Mouse (Mus musculus) midbrain, postnatal 0 days (tissue): ENCODE measurements around the gene Tmem132c. TPM values are rescaled to one million over a fixed set of nuclear protein-coding genes. Genes with fewer than 3 reads are reported as not detected.

Experiments used
- ATAC-seq: fragments of 200-750 bp; cut with Nextera tagmentation; 2 replicates; pipeline ENCODE4 v1.8.0; 2017; ENCODE audit warnings: moderate number of reproducible peaks, mild to moderate bottlenecking, moderate TSS enrichment, moderate library complexity; ENCODE audit not compliant: low FRiP score
- DNase-seq: peaks from one replicate; pipeline ENCODE4 v3.0.0-alpha.2; 2015; ENCODE audit warnings: low spot score
- H3K27ac ChIP-seq: fragments of 300-500 bp; sonication (generic); 2 replicates; pipeline ENCODE4 v1.5.1; 2014; ENCODE audit warnings: low read depth, mild to moderate bottlenecking, low read length, mixed read lengths
- H3K27me3 ChIP-seq: fragments of 300-500 bp; sonication (generic); 2 replicates; pipeline ENCODE4 v1.6.1; 2014; ENCODE audit warnings: low read length, control low read depth, mixed read lengths; ENCODE audit not compliant: insufficient read depth
- H3K36me3 ChIP-seq: fragments of 300-500 bp; sonication (generic); 2 replicates; pipeline ENCODE4 v1.6.1; 2014; ENCODE audit warnings: low read length, control low read depth, mixed read lengths; ENCODE audit not compliant: insufficient read depth
- H3K4me1 ChIP-seq: fragments of 300-500 bp; sonication (generic); 2 replicates; pipeline ENCODE4 v1.6.1; 2014; ENCODE audit warnings: mild to moderate bottlenecking, control low read depth, antibody characterized with exemption, low read length, mixed read lengths; ENCODE audit not compliant: insufficient read depth
- H3K4me2 ChIP-seq: fragments of 300-500 bp; sonication (generic); 2 replicates; pipeline ENCODE4 v1.6.1; 2014; ENCODE audit warnings: low read depth, mild to moderate bottlenecking, low read length, mixed read lengths; ENCODE audit not compliant: poor library complexity, severe bottlenecking
- H3K4me3 ChIP-seq: fragments of 300-500 bp; sonication (generic); 2 replicates; pipeline ENCODE4 v1.5.1; 2014; ENCODE audit warnings: low read depth, mild to moderate bottlenecking, low read length, moderate library complexity
- H3K9ac ChIP-seq: fragments of 300-500 bp; sonication (generic); replicated peaks from 2 replicates; pipeline ENCODE4 v1.6.1; 2014; ENCODE audit warnings: mild to moderate bottlenecking, low read length, moderate library complexity, mixed read lengths; ENCODE audit not compliant: poor library complexity, severe bottlenecking
- H3K9me3 ChIP-seq: fragments of 300-500 bp; sonication (generic); 2 replicates; pipeline ENCODE4 v1.6.1; 2016; ENCODE audit warnings: low read length, control low read depth
- CTCF ChIP-seq: IDR thresholded peaks from 2 replicates; pipeline ENCODE4 v1.5.1; 2016; ENCODE audit warnings: antibody characterized with exemption, mild to moderate bottlenecking
- WGBS: fragments of 180-500 bp; shearing (Covaris S2); extraction: QIAGEN DNeasy Blood & Tissue Kit; methylation state at CpG from one replicate; pipeline ENCODE4 v1.1.7; 2014; 5-methylcytosine and 5-hydroxymethylcytosine counted together
- polyA plus RNA-seq: library from polyadenylated mRNA; unstranded; fragments of >200 nt; fragmentation: Nextera tagmentation; extraction: Ambion mirVana; gene quantifications from 2 replicates; pipeline ENCODE4 v1.2.1, GENCODE M21; 2015
- total RNA-seq: library from RNA; depleted of rRNA; stranded (reverse); fragments of >200 nt; gene quantifications from 2 replicates; pipeline ENCODE4 v1.2.3, GENCODE M21; 2014

Gene Tmem132c
- total and polyA plus RNA-seq, 2 experiments from 2014 or later: 10.2 to 40.0 TPM

DNA sequence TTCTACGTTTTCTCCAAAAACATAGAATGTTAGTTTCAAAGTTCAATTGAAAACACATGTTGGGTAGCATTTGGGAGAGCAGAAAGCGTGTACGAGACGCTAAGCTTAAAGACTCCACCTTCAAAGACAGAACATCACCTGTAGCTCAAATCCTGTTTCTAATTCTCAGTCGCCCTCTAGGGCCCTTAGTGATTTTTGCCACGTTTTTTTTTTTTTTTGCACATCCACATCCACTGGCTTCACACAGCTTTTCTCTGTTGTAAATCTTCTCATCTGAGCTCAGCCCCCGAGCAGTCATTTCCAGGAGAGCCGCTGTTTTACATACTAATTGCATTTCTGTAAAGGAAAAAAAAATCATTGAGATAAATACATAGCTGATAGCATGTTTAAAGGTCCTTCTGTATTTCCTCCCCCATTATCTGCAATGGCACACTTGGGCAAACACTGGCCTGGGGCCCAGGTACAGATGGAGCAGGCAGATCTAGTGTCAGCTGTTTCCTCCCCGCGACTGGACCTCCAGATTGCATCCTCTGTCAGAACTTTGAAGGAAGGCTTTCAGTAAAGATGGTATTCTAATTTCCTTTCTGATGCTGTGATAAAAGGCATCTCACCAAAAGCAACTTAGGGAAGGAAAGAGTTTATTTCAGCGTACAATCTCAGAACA lies 15.5 kb downstream of the Tmem132c start:
- ATAC-seq (no peak), DNase-seq (peak; percentile 27)
- Histone ChIP-seq H3K27me3 (no peaks in the 10 kb centered on the region), H3K4me3 (no peak overlapping the region), H3K9ac (no peak overlapping the region), H3K9me3 (no peaks in the 10 kb centered on the region), H3K4me2 (no peak overlapping the region), H3K27ac (no peak overlapping the region), H3K4me1 (no peaks in the 10 kb centered on the region), H3K36me3 (no peaks in the 10 kb centered on the region)
- TF ChIP-seq CTCF: peak; percentile 46
- 54% methylated on average over 11 of the region's 11 CpGs for WGBS

DNA sequence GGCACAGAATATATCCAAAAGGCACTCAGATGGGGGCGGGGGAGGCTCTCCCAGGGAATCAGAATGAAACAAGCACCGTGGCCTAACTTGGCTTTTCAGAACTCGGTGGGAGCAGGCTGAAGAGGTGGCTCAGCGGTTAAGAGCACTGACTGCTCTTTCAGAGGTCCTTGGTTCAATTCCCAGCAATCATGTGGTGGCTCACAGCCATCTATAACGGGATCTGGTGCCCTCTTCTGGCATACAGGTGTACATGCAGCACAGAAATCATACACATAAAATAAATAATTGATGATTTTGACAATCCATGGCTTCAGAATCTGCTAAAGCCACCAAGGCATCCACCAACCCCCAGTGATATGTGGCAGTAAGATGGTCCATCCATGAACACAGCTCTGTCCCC lies 20.5 kb downstream of the Tmem132c start:
- TF ChIP-seq CTCF: peak; percentile 20; the same call in 1 of the 2 replicates
- ATAC-seq (no peak), DNase-seq (no peak)
- Histone ChIP-seq H3K9ac (no peak overlapping the region), H3K4me1 (no peaks in the 10 kb centered on the region), H3K27ac (no peak overlapping the region), H3K4me2 (no peak overlapping the region), H3K4me3 (no peak overlapping the region), H3K36me3 (no peaks in the 10 kb centered on the region), H3K9me3 (no peaks in the 10 kb centered on the region), H3K27me3 (no peaks in the 10 kb centered on the region)
- 88% methylated on average over 5 of the region's 5 CpGs for WGBS

DNA sequence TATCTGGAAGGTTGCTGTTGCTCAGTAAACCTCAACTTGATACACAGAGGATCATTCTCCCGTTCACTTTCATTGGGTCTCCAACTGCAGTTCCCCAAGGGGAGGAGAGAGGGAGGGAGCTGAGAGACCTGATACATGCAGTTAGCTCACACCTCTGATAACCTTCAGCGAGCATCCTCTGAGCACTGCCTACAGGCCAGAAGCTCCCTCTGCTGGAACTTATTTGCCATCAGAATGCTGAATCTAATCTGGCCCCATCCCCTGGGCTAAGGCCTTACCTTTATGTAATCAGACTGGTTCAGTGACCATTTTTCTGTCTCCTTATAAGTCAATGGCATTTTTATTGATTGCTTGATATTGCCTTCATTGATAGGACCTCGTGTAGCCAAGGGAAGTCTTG lies 29.5 kb downstream of the Tmem132c start:
- ATAC-seq: no peak
- 71% methylated on average over 3 of the region's 3 CpGs for WGBS

DNA sequence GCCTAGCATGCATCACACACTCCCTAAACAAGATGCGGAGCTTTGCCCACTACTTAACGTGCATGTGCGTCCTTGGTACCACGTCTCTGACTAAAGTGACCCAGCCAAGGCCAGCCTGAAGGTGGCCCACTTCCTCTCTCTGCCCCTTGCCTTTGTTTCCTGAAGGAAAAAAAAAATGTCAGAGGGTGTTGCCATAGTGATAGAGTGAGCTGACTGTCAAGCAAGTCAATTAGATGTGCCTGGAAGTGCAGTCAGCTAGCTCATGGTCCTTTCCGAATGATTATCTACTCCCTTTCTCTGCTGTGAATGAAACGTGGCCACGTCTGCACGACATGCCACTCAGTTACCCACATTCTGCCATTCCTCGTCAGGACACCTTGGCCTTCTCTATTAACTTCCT lies 37.9 kb downstream of the Tmem132c start:
- peak; percentile 19 for TF ChIP-seq CTCF
- no peaks in the 10 kb centered on the region for H3K36me3 ChIP-seq
- H3K27me3 ChIP-seq: no peaks in the 10 kb centered on the region
- no peaks in the 10 kb centered on the region; the same call in 1 of the 2 replicates for H3K4me1 ChIP-seq
- H3K4me2 ChIP-seq: no peak overlapping the region
- H3K4me3 ChIP-seq: no peak overlapping the region
- no peaks in the 10 kb centered on the region for H3K9me3 ChIP-seq
- WGBS: 35% methylated on average over 9 of the region's 9 CpGs
- ATAC-seq: no peak
- DNase-seq: no peak
- no peak overlapping the region for H3K27ac ChIP-seq
- no peak overlapping the region for H3K9ac ChIP-seq

More for the DNA sequence above, 29.5 kb downstream of the Tmem132c start:
- H3K27ac ChIP-seq: no peak overlapping the region
- H3K36me3 ChIP-seq: no peaks in the 10 kb centered on the region
- H3K4me1 ChIP-seq: no peaks in the 10 kb centered on the region
- no peaks in the 10 kb centered on the region for H3K27me3 ChIP-seq
- no peak overlapping the region for H3K9ac ChIP-seq
- H3K4me2 ChIP-seq: no peak overlapping the region
- no peak overlapping the region for H3K4me3 ChIP-seq
- no peak for DNase-seq
- peak; percentile 42; the same call in 1 of the 2 replicates for TF ChIP-seq CTCF
- H3K9me3 ChIP-seq: no peaks in the 10 kb centered on the region

DNA sequence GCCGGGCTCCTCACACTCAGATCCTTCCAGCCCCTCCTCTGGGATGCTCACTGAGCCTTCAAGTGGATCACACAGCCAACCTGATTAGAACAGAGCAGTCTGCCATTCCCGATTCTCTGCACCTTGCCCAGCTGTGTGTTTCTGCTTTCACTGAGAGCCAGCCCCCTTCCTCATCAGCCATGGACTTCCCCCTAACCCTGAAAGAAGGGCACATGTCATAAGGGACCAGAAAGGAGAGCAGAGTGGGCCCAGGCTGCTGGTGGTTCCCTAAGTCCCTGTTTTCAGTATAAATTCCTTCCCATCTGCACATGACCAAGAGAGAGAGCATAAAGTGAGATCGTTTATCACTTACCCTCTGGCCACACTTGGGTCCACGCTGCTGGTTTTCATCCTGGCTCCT lies 39.6 kb downstream of the Tmem132c start:
- Histone ChIP-seq H3K27ac (no peak overlapping the region), H3K4me2 (no peak overlapping the region), H3K27me3 (no peaks in the 10 kb centered on the region), H3K9ac (no peak overlapping the region), H3K9me3 (no peaks in the 10 kb centered on the region), H3K4me1 (no peaks in the 10 kb centered on the region; the same call in 1 of the 2 replicates), H3K36me3 (no peaks in the 10 kb centered on the region), H3K4me3 (no peak overlapping the region)
- no peak for TF ChIP-seq CTCF
- 68% methylated on average over 4 of the region's 4 CpGs for WGBS
- DNase-seq (no peak), ATAC-seq (no peak)

DNA sequence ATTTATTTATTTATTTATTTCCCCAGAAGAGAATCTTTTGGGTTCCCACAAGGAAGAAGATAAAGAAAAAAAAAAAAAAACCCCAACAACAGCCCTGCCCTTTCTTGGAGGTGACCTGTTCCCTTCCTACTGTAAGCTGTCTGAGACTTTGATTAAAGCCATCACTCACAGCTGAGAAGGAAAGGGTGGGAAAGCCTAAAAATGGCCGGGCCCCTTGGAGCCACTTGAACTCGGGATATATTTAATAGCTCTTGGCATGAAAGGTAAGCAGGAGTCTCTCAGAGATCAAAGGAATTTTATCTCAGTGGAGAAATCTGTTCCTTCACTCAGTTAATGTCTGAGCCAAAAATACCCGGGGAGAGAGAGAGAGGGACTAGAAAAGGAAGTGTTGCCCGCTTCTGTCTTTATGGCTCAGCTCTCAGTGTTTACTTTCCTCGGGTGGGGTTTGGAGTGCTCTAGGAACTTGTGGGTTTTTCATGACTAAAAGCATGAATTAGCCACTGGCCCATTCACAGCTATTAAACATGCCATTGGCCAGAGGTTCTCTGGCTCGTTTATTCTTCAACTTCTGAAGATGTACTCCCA lies 41.0 kb downstream of the Tmem132c start:
- H3K9me3 ChIP-seq: no peaks in the 10 kb centered on the region
- H3K4me3 ChIP-seq: no peak overlapping the region
- H3K36me3 ChIP-seq: no peaks in the 10 kb centered on the region
- H3K27me3 ChIP-seq: no peaks in the 10 kb centered on the region
- no peak overlapping the region for H3K27ac ChIP-seq
- no peaks in the 10 kb centered on the region; the same call in 1 of the 2 replicates for H3K4me1 ChIP-seq
- ATAC-seq: no peak
- 57% methylated on average over 6 of the region's 6 CpGs for WGBS
- H3K4me2 ChIP-seq: no peak overlapping the region
- TF ChIP-seq CTCF: no peak
- DNase-seq: no peak
- H3K9ac ChIP-seq: no peak overlapping the region
